Mouse (Mus musculus) G1E-ER4 (cell line): ENCODE results near the gene Psmb10. TPM values are rescaled to one million over a fixed set of nuclear protein-coding genes. Genes with fewer than 3 reads are reported as not detected.

ENCODE experiments used
- GATA1 ChIP-seq: IDR thresholded peaks from one replicate; pipeline ENCODE4 v1.8.0; 2012; ENCODE audit warnings: low read length, inconsistent platforms
- polyA plus RNA-seq: library from polyadenylated mRNA; stranded (reverse); fragments of >175 nt; gene quantifications from 2 replicates; pipeline ENCODE4 v1.2.3, GENCODE M21; 2012

Gene Psmb10
- polyA plus RNA-seq, 1 experiment = 226 TPM

GRCm38 (mm10) chr8:105951057-105951659 lies 12.9 kb upstream of the Psmb10 start:
- no peak for TF ChIP-seq GATA1

GRCm38 (mm10) chr8:105949350-105949749 lies 11.1 kb upstream of the Psmb10 start:
- no peak for TF ChIP-seq GATA1

DNA sequence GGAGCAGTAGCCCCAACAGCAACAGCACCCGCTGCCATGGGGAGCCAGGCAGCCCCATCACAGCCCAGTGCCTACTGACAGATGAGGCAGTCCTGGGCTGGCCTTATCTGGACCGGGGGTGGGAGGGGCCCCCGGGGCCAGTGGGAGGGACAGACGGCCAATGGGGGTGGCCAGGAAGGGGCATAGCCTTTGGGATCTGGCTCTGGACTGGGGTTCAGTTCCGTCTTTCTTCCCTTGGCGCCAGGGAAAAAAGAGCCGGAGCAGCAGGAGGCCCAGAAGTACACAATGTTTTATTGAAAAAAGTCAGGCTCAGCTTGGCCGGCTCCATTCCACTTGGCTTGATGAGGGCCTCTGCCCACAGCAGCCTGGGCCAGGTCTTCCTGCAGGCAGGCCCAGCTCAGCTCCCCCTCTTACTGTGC lies 5.1 kb upstream of the Psmb10 start, which contains the start of gene Lcat:
Lcat (minus strand) TSS at position 62 of the 419 bp plus-strand sequence.
- no peak for TF ChIP-seq GATA1

GRCm38 (mm10) chr8:105942542-105942941 lies 4.3 kb upstream of the Psmb10 start:
- TF ChIP-seq GATA1 = no peak

- TF ChIP-seq GATA1 = no peak
These were observed 3.8 kb upstream of the Psmb10 start for GRCm38 (mm10) chr8:105942026-105942425.

DNA sequence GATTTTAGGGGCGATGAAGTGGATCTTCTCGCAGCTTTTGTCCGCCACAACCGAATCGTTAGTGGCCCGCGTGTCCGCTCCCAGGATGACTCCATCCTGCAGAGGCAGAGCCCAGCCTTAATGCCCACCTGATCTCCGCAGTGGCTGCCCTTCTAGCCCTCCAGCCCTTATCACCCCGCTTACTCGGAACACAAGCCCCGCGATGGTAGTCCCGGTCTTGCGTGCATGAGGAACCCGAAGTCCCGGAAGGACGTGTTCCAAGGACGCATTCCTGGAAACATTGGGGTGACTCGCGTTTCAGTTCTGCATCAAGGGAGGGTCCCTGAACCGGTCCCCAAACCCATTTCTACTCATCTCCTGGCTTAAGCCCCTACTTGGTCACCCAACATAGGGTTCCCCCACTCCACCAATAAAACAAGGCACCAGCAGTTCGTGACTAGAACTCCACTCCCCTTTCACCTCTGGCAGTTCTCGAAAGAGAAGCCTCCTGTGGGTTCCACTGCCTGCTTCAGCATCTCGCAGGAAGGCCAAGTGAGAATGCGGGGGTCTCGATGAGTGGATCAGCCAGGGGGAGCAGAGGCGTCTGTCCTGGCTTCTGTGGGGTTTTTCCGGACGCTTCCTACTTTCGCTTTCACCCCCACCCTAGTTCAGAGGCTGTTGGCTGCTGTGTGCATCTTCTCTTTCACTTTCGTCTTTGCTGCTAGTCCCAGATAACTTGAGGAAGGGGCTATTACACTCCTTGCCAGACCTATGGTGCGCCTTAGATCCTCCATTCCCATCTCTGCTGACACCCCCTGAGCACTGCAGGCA lies 543 bp downstream of the Psmb10 start:
- TF ChIP-seq GATA1 = no peak

- no peak for TF ChIP-seq GATA1
These were observed 1.3 kb downstream of the Psmb10 start for GRCm38 (mm10) chr8:105936866-105937475.

DNA sequence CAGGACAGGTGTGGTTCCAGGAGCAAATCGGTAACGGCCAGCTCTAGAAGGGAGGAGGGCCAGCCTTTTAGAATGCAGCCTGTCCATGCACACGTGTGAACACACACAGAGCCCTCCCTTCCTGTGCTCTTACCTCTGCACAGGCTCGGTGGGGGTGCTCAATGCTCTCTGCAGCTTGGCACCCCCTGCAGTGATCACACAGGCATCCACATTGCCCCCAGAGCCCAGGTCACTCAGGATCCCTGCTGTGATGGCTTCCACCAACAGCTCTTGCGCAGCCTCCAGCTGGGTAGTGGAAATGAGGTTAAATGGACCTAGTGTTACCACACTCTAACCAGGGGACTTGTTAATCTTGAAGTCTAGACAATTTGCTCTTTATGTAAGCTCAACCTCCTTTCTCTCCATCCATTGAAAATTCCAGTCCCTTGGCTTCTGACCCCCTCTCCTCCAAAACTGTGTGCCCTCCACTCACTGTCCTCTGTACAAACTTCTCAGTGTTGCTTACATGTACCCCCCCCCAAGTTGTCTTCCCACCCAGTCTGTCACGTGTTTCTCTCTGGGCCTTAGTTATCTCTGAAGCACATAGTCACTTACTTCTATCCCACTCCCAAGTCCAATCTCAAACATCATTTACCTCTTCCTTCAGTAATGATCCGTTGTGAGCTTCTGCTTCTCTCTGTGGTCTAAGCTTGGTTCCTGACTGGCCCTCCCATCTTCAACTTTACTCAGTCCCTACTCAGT lies 2.2 kb downstream of the Psmb10 start:
- TF ChIP-seq GATA1 = no peak

- no peak for TF ChIP-seq GATA1
These were observed 3.1 kb downstream of the Psmb10 start for GRCm38 (mm10) chr8:105935105-105935504.

DNA sequence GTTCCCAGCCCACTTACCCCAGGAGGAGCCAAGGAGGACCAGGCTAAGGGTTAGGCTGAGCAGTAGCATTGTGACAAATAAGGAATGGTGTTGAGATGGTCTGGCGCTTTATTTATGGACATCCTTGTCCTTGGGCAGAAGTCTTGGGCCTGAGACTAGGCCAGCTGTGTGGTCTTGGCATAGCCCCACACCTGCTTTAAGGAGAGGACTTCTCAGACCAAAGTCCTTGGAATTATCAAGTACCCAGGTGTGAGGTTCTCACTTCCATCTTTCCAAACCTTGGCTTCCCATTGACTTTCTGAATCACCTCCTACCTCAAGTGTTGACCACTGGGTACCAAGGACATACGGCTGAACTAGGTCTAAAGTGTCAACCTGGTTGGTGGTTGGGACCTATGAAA lies 4.5 kb downstream of the Psmb10 start, which contains the start of gene Ctrl:
Ctrl (minus strand) TSS at position 101 of the 400 bp plus-strand sequence.
- TF ChIP-seq GATA1 = no peak

DNA sequence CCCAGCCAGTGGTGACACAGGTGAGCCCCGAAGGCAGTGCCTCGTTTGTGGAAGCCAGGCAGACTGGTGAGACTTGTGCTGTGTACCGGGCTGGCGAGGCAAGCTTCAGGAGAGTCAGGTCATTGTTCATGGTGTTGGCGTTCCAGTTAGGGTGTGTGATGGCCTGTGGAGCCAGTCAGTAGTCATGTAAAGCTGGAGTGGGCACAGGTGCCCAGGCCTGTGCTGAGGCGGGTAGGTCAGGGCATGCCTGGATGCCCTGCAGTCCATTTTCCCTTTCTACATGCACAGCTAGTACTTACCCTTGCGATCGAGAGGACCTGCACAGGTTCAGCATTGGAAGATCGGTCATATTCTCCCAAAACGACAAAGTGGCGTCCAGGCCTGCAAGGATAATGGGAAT lies 5.7 kb downstream of the Psmb10 start:
- TF ChIP-seq GATA1 = no peak

DNA sequence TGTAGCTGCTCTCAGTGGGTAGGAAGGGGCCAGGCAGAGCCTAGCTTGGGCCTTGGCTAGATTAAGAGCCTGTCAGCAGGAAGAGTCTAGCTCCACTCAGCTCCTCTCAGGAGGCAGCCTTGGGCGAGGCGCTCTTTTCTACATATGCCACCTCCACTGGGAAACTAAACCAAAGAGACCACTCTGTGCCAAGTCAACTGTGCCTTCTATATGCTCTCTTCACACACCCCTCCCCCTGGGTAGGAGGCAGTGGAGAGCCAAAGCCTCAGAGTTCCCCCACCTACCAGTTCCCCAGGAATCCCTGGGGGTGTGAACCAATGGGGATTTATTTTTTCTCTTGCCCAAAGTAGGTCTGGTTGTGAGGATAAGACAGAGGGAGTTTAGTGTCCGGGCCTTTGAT lies 7.0 kb downstream of the Psmb10 start:
- no peak for TF ChIP-seq GATA1

DNA sequence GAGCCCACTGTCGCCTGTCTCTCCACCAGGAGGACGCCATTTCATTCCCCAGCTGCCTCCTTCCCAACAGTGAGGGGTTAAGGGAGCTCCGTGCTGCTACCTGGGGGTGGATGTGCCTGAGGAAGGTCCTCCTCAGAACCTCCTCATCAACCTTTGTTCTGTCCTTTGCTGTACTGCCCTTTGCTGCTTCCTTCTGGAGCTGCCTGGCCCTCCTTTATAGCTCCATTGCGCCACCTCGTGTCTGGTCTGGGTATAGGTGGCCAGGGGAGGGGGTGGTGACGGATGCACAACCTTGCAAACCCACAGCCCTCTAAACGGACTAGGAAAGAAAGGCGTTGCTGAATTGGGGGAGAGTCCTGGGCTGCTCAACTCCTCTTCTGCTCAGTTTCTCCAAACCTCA lies 7.6 kb downstream of the Psmb10 start:
- TF ChIP-seq GATA1 = no peak

- no peak for TF ChIP-seq GATA1
These were observed 13.1 kb downstream of the Psmb10 start for GRCm38 (mm10) chr8:105925123-105925522.

DNA sequence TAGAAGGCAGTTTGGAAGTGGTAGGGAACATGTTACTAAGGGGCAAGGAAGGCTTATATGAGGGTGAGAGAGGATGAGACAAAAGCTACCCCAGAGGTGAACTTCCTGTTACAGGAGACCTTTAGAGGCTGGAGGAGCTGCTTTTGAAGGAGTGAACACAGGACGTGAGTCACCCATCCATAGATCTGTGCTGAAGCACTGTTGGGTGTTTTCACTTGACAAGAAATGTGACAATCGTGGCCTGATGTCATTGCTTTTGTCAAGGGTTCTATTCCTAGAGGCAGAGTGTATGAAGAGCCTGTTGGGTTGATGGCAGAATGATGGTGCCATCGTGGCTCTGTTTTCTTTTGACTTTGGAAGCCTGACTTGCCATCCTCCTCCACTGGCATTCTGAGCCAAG lies 18.9 kb downstream of the Psmb10 start:
- TF ChIP-seq GATA1 = no peak
